Mouse (Mus musculus) right cerebral cortex, adult 2 months (tissue): ENCODE measurements around the gene Fance.

ENCODE experiments used
- DNase-seq, 2 experiments: peaks; one replicate each; pipeline ENCODE4 v3.0.0; 2021 to 2022; ENCODE audit warnings: low spot score in 2 of 2

The Fance gene

DNA sequence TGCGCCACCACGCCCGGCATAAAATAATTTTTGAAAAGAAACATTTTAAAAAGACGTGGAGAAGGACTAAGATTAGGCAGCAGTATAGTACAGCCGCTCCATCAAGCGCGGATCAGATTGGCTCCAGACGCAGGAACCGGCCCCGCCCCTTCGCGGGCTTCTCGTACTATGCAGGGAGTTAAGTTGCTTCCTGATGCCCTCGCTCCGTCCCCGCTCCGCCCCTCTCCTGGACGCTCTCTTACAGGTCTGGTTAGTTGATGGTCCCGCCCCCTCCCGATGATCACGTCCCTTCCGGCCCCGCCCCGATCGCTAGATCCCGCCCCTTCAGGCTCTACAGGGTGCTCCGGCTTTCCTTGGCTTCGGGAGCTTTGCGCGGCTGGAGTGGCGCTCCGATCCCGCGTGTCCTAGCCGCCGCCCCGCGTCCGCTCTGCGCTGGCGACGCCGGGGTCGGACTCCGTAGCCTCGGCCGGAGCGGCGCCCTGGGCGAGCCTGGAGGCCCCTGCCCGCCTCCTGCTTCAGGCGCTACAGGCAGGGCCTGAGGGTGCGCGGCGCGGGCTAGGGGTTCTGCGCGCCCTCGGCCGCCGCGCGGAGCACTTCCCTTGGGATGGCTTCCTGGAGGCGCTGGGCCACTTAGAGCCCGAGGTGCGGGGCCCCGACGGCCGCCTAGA, at the start of gene Fance:
Gene Fance, plus strand, starts transcription at position 308 of the 668 bp plus-strand sequence.
- peak; percentile 92 to 95 for DNase-seq

DNA sequence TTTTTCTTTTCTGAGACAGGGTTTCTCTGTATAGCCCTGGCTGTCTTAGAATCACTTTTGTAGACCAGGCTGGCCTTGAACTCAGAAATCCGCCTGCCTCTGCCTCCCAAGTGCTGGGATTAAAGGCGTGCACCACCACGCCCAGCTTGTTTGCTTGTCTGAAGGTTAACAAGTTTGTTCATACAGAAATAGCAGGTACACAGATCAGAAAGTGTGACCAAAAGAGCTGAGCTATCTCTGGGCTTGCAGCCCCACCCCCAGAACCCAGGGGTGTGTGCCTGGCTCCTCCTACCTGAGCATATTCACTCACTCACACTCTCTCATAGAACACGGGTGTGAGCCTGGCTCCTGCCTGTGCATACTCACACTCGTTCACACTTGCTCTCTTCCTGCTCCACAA, 46.1 kb upstream of the Fance start:
- DNase-seq, result no peak

DNA sequence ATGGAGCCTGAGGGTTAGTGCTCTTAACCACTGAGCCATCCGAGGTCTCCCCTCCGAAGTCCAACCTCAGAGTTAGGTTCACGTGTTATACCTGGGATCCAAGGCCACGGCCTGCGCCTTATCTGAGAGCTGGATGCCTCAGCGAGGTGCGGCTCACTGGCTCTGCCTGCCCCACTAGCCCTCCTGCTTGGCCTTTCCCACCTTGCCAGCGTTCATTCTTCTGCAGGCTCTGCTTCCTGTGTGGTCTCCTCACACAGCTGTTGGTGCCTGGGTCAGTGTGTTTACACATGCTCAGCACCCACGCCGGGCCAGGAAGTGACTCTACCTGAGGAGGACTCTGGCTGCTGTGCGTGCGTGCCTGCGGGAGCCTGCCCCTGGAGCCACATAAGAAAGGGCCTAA, 43.2 kb upstream of the Fance start:
- DNase-seq, result no peak

- DNase-seq, result no peak
Observed at GRCm38 (mm10) chr17:28271537-28272266, 41.6 kb upstream of the Fance start.

- no peak for DNase-seq
Observed at GRCm38 (mm10) chr17:28272281-28272680, 41.0 kb upstream of the Fance start.

- no peak for DNase-seq
Observed at GRCm38 (mm10) chr17:28272837-28273236, 40.5 kb upstream of the Fance start.

- no peak for DNase-seq
Observed at GRCm38 (mm10) chr17:28274739-28275138, 38.6 kb upstream of the Fance start.

- no peak for DNase-seq
Observed at GRCm38 (mm10) chr17:28277226-28277625, 36.1 kb upstream of the Fance start.

- DNase-seq, result no peak
Observed at GRCm38 (mm10) chr17:28277721-28278120, 35.6 kb upstream of the Fance start.

DNA sequence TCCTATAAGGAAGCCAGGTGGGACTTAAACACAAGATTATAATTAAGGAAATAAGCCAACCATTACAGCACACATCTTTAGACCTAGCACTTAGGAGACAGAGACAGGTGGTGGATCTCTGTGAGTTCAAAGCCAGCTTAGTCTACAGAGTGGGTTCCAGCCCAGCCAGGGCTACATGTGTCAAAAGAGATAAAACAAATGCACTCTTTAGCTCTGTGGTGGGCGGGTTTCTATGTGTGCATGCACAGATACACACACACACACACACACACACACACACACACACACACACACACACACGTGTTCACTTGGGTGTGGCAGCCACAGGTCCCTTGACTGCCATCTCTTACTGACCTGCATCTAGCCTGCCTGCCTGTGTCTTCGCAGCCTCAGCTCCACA, 35.2 kb upstream of the Fance start:
- DNase-seq, result no peak

DNA sequence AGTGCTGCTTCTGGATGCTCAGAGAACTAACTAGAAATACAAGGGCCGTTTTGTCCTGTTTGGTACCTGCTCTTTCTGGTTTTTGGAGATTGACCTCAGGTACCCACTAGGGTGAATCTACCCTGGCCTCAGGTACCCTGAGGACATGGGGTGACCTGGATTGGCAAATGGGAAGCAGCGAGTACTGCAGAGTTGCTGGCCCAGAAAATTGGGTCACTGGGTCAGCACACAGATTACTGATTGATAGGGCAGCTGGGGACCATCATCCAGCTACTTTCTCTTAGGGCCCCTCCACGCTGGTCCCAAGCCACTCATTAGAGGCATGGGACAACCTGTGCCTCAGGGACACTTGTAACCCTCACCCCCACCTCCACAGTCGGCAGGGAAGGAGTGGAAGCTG, 34.1 kb upstream of the Fance start:
- no peak for DNase-seq

GRCm38 (mm10) chr17:28279780-28280422, 33.4 kb upstream of the Fance start:
- no peak for DNase-seq

DNA sequence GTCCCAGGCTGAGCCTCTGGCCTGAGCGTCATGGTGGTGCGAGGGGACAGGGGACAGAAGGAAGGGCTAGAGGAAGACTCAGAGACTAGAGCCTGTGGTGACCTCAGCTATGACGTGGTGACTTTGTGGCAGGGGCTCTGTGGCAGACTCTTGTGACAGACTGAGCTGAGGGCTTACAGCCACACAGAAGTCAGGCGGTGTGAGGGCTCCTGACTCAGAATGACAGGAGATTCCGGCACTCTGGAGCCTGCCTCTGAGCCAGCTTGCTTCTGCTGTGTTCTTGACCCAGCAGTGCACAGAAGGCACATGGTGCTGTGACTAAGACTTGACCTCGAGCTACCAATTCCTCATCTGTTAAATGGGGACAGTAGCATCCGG, 32.9 kb upstream of the Fance start:
- no peak for DNase-seq

DNA sequence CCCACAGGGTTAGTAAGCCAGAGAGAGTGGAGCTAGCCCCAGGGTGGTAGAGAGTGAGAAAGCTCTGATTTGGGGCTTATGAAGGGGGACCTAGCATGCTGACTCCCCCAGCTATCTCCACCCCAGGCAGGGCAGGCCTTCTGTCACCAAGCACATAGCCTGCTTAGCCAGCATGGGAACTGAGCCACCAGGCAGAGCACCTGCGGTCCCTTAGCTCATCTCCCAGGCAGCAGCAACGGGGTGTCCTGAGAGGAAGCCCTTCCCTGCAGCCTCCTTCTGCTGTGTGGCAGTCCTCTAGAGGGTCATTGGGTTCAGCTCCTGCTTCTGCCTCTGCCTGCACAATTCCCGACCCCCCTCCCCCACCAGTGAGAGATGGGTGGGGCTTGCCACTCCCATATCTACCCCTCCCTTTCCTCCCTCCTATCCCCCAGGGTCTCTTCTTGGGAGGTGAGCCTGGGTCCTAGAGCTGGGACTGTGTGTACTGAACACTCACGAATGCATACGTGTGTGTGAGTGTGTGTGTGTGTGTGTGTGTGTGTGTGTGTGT, 32.4 kb upstream of the Fance start:
- no peak for DNase-seq

DNA sequence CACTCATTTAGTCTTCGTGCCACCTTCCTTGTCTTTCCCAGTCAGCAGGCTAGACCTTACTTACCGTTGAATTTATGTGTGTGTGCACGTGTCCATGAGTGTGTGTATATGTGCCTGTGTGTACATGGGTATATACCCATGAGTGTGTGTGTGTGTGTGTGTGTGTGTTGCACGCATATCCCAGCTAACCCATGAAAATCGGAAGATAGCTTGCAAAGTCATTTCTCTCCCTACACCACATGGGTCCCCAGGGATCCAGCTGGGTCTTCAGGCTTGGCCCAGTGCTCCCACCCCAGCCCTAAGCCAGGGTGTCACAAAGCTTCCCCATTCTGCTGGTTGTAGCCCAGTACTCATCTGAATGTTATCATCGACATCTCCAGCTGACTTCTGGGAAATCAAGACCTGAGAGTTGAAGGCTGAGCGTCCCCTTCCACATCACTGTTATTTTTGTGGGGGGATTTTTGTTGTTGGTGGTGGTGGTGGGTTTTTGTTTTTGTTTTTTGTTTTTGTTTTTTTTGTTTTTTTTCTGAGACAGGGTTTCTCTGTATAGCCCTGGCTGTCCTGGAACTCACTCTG, 31.4 kb upstream of the Fance start:
- DNase-seq, result no peak

DNA sequence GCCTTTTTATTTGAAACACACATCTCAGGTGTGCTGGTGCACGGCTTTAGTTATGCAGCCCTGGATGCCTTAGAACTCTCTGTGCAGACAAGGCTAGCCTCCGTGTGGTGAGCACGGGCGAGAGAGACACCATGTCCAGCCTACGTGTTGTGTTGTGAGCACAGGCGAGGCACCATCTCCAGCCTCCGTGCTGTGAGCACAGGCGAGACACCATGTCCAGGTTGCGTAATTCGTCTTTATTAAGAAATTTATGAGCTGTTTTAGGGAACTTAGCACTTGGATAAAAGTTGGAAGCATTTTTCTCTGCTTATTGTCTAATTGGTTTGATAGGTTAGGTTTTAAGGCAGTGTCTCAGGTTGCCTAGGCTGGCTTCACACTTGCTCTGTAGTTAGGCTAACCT, 30.1 kb upstream of the Fance start:
- no peak for DNase-seq

DNA sequence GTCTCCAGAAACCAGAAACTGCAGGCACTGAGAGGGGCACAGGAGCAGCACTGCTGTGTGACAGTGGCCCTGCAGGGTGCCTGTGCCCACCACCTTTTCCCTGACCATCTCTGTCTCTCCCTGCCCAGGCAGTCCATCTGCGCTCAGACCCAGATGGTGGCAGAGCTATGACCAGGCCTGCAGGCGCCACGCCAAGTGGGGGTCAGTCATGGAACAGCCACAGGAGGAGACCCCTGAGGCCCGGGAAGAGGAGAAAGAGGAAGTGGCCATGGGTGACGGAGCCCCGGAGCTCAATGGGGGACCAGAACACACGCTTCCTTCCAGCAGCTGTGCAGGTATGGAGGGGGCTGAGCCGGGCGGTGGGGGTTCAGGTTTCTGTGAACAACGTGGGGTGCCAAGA, 27.2 kb upstream of the Fance start:
- DNase-seq, result no peak

GRCm38 (mm10) chr17:28286964-28287363, 26.4 kb upstream of the Fance start:
- no peak for DNase-seq

DNA sequence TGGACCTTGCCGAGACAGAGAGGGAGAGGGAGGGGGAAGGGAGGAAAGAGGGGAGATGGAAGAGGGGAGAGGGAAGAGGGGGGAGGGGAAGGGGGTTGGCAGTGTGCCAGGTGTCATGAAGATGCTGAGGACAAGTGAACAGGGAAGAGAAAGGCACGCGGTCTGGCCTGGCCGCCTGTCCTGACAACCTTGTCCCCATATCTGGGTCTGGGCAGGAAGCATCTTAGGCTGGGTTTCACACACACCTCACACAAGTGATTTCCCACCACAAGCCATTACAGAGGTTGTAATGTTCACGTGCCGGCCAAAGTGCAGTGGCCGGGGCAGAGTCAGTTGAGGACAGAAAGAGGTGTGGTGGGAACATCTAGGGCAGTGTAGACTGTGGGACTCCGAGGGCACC, 25.7 kb upstream of the Fance start:
- DNase-seq, result no peak

DNA sequence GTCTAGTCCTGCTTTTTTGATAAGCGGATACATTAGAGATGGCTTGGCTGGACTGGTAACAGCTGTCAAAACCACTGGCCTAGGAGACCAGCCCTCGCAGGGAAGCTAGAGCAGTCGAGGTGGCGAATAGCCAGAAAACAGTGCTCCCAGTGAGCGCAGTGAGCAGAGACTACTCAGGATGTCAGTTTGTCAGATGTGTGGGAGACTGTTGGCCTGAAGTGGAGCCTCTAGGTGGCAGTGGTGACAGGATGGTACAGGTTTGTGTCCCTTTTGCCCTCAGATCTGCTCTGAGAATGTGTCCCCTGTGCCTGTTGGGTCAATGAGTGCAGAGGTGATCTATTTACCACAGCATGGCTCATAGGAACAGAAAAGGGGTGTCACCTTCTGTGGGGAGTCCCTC, 25.3 kb upstream of the Fance start:
- no peak for DNase-seq

- peak; percentile 17 to 38 for DNase-seq
Observed at GRCm38 (mm10) chr17:28290262-28290661, 23.1 kb upstream of the Fance start.

GRCm38 (mm10) chr17:28290671-28291070, 22.6 kb upstream of the Fance start:
- DNase-seq, result no peak
